Mouse (Mus musculus) testis, adult 2 months (tissue): ENCODE results near the gene Cd320.

Source experiments
- CTCF ChIP-seq: fragments of 200-500 bp; IDR thresholded peaks from 2 replicates; pipeline ENCODE4 v1.5.1; 2012; ENCODE audit warnings: low read depth, mild to moderate bottlenecking, inconsistent platforms, low read length, moderate library complexity; ENCODE audit not compliant: control insufficient read depth, insufficient read depth, insufficient replicate concordance
- POLR2A ChIP-seq: fragments of 200-500 bp; IDR thresholded peaks from 2 replicates; pipeline ENCODE4 v1.6.1; 2012; ENCODE audit warnings: low read depth, mild to moderate bottlenecking, inconsistent platforms, low read length, moderate library complexity; ENCODE audit not compliant: control insufficient read depth

DNA sequence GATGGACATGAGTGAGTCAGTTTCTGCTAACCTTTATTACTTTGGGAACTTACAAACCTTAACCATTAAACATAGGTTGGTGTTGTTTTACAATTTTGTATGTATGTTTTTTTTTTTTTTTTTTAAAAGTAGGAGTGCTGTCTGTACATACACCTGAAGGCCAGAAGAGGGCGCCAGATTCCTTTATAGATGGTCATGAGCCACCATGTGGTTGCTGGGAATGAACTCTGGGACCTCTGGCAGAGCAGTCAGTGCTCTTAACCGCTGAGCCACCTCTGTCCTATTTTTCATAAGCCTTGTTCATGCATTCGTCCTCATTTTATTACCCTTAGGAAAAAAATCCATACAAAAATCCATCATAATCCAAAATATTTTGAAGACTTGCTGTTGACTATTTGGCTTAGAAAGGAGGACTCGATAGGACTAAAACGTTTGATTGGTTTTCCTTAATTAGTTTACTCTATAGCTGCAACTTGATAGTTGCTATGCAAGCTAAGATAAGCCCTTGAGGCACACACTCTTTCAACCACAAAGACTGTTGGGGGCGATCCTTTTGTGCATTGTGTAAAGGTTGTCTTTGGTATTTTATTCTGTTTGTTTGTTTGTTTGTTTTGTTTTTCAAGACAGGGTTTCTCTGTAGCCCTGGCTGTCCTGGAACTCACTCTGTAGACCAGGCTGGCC lies 54.4 kb downstream of the Cd320 start:
- TF ChIP-seq POLR2A (no peak), CTCF (peak; percentile 25; the same call in 1 of the 2 replicates)
